Mouse (Mus musculus): ENCODE results near the gene Rab9. TPM values are rescaled to one million over a fixed set of nuclear protein-coding genes. Genes with fewer than 3 reads are reported as not detected.

Rab9 gene
- polyA plus RNA-seq, 1 experiment from 2014 or later = 27.4 TPM

GRCm38 (mm10) chrX:166440616-166441063, 39.0 kb downstream of the Rab9 start, which contains the start of gene Ofd1:
Ofd1 (minus strand) TSS chrX:166440704.
- peaks cover 18% of the 10 kb centered on the region for H3K27me3 ChIP-seq (replicated peaks)
- H3K27ac ChIP-seq = peak within 1 kb of the TSS; percentile 66; the same call in 1 of the 2 replicates
- peak within 1 kb of the TSS; percentile 82 for H3K9ac ChIP-seq
- 12% methylated on average over 34 of the region's 44 CpGs for WGBS (ENCODE audit: insufficient replicate concordance)
- ATAC-seq = peak; percentile 99
- peaks cover 29% of the 10 kb centered on the region for H3K4me1 ChIP-seq
- H3K4me2 ChIP-seq = peak within 1 kb of the TSS; percentile 77
- no peaks in the 10 kb centered on the region for H3K9me3 ChIP-seq (replicated peaks)
- H3K4me3 ChIP-seq = peak within 1 kb of the TSS; percentile 70
- H3K36me3 ChIP-seq = no peaks in the 10 kb centered on the region

- Histone ChIP-seq H3K4me2 (peak within 1 kb of the TSS; percentile 77), H3K27me3 (replicated peaks) (peaks cover 18% of the 10 kb centered on the region), H3K4me3 (peak within 1 kb of the TSS; percentile 70), H3K9ac (peak within 1 kb of the TSS; percentile 82), H3K9me3 (replicated peaks) (no peaks in the 10 kb centered on the region), H3K27ac (peak within 1 kb of the TSS; percentile 66; the same call in 1 of the 2 replicates), H3K4me1 (peaks cover 24% of the 10 kb centered on the region), H3K36me3 (peaks cover 2% of the 10 kb centered on the region; the same call in 1 of the 2 replicates)
- 7% methylated on average over 31 of the region's 36 CpGs for WGBS (ENCODE audit: insufficient replicate concordance)
- peak; percentile 75 for ATAC-seq
These were observed 39.5 kb downstream of the Rab9 start, which contains the start of gene Trappc2 for GRCm38 (mm10) chrX:166440036-166440615. Trappc2 (plus strand) TSS chrX:166440574.

- H3K4me2 ChIP-seq = no peak overlapping the region
- no peak for ATAC-seq
- WGBS (ENCODE audit: insufficient replicate concordance) = 67% methylated on average over 2 of the region's 2 CpGs
These were observed 44.9 kb downstream of the Rab9 start for GRCm38 (mm10) chrX:166434812-166435211.

GRCm38 (mm10) chrX:166416196-166416595, 63.5 kb downstream of the Rab9 start:
- no peak overlapping the region for H3K4me2 ChIP-seq
- no peaks in the 10 kb centered on the region for H3K9me3 ChIP-seq (replicated peaks)
- no peaks in the 10 kb centered on the region for H3K27me3 ChIP-seq (replicated peaks)
- 55% methylated on average over 6 of the region's 6 CpGs for WGBS (ENCODE audit: insufficient replicate concordance)
- H3K27ac ChIP-seq = no peak overlapping the region
- H3K9ac ChIP-seq = no peak overlapping the region
- peaks cover 5% of the 10 kb centered on the region; the same call in 1 of the 2 replicates for H3K36me3 ChIP-seq
- H3K4me1 ChIP-seq = no peaks in the 10 kb centered on the region
- no peak for ATAC-seq
- H3K4me3 ChIP-seq = no peak overlapping the region

More at GRCm38 (mm10) chrX:166434812-166435211, 44.9 kb downstream of the Rab9 start:
- Histone ChIP-seq H3K9ac (no peak overlapping the region), H3K27me3 (replicated peaks) (peaks cover under 1% of the 10 kb centered on the region; the same call in 1 of the 2 replicates), H3K4me3 (no peak overlapping the region), H3K4me1 (peaks cover 5% of the 10 kb centered on the region), H3K9me3 (replicated peaks) (no peaks in the 10 kb centered on the region), H3K36me3 (peaks cover 7% of the 10 kb centered on the region; the same call in 1 of the 2 replicates), H3K27ac (no peak overlapping the region)

- H3K4me3 ChIP-seq = no peak overlapping the region
- H3K4me2 ChIP-seq = no peak overlapping the region
- 0 out of 2 replicates have a peak, but pooled peaks cover 3% of the 10 kb centered on the region for H3K27me3 ChIP-seq (replicated peaks)
- no peaks in the 10 kb centered on the region for H3K4me1 ChIP-seq
- no peak overlapping the region for H3K27ac ChIP-seq
- peak; percentile 79 for ATAC-seq
- peaks cover 16% of the 10 kb centered on the region; the same call in 1 of the 2 replicates for H3K36me3 ChIP-seq
- H3K9me3 ChIP-seq (replicated peaks) = no peaks in the 10 kb centered on the region
- H3K9ac ChIP-seq = no peak overlapping the region
These were observed 71.8 kb downstream of the Rab9 start for GRCm38 (mm10) chrX:166407865-166408264.

Other genes with a start within 250 kb of the Rab9 start
- 2.6 and 2.7 TPM in 2 replicates for gene Gpm6b, start 241.0 kb downstream of the Rab9 start, polyA plus RNA-seq (2016; fragmentation: Nextera tagmentation; extraction: Ambion mirVana)
- gene Trappc2, start 39.3 kb downstream of the Rab9 start, polyA plus RNA-seq (2016; fragmentation: Nextera tagmentation; extraction: Ambion mirVana) = 16.9 and 18.5 TPM in 2 replicates
- 4.4 and 4.7 TPM in 2 replicates for gene Ofd1, start 39.2 kb downstream of the Rab9 start, polyA plus RNA-seq (2016; fragmentation: Nextera tagmentation; extraction: Ambion mirVana)
- gene Tceanc, start 38.7 kb upstream of the Rab9 start, polyA plus RNA-seq (2016; fragmentation: Nextera tagmentation; extraction: Ambion mirVana) = 4.9 and 5.0 TPM in 2 replicates
- 1.1 and 1.7 TPM in 2 replicates for gene Egfl6, start 105.9 kb upstream of the Rab9 start, polyA plus RNA-seq (2016; fragmentation: Nextera tagmentation; extraction: Ambion mirVana)

Data from liver, embryonic 12.5 days (tissue).